Mouse (Mus musculus) retina, adult 2 months (tissue): ENCODE measurements around the gene Lrrc59.
A peak's percentile ranks its signal among the peaks of the same experiment; 100 is the strongest.
"Not testable (repeated sequence)": the region's sequence is repeated elsewhere in the genome, so short reads cannot be mapped to it uniquely, and the experiment has no call there.

Experiments used
- DNase-seq: peaks from one replicate; pipeline ENCODE4 v3.0.0-alpha.2; 2012; ENCODE audit warnings: low read depth, low spot score

Lrrc59 gene

DNA sequence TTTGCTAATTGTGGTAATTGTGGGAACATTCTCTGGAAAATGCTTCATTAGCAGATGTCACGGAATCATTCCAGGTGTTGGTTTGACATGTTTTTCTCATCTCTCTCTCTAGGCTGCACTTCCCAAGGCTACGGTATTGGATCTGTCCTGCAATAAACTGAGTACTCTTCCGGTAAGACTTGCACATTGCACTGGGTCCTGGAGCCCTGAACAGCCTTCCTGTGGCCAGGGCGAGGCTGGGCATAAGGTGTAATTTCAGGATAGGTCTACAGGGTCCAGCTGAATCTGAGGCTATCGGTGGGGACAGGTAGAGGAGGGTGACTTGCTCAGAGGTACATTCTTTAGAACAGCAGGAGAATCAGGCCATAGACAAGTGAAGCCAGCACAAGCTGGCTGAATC, 2.4 kb downstream of the Lrrc59 start:
- DNase-seq, result no peak

GRCm38 (mm10) chr11:94632988-94633387, 3.4 kb downstream of the Lrrc59 start:
- DNase-seq, result no peak

GRCm38 (mm10) chr11:94634431-94634830, 4.9 kb downstream of the Lrrc59 start:
- DNase-seq, result no peak

- no peak for DNase-seq
Measured at GRCm38 (mm10) chr11:94644461-94645219, 15.1 kb downstream of the Lrrc59 start.

DNA sequence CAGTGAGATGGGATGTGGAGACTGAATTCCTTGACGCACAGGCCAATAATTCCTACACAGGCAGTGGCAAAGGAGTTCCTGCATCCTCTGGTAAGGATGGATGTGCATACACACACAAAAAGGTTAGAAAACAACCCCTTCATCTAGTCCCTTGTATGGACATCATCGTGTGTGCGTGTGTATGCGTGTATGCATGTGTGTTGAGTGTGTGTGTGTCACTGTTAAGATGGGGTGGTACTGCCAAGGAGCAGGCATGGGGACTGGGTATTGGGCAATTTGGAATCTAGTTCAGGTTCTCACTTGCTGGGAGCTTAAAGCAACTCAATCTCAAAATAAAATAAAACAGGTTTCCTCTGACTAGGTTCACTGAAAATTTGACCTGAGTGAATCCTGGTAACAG, 16.9 kb downstream of the Lrrc59 start:
- no peak for DNase-seq

GRCm38 (mm10) chr11:94651241-94651640, 21.7 kb downstream of the Lrrc59 start:
- not testable (repeated sequence) for DNase-seq

- DNase-seq, result no peak
Measured at GRCm38 (mm10) chr11:94652973-94653372, 23.4 kb downstream of the Lrrc59 start.

DNA sequence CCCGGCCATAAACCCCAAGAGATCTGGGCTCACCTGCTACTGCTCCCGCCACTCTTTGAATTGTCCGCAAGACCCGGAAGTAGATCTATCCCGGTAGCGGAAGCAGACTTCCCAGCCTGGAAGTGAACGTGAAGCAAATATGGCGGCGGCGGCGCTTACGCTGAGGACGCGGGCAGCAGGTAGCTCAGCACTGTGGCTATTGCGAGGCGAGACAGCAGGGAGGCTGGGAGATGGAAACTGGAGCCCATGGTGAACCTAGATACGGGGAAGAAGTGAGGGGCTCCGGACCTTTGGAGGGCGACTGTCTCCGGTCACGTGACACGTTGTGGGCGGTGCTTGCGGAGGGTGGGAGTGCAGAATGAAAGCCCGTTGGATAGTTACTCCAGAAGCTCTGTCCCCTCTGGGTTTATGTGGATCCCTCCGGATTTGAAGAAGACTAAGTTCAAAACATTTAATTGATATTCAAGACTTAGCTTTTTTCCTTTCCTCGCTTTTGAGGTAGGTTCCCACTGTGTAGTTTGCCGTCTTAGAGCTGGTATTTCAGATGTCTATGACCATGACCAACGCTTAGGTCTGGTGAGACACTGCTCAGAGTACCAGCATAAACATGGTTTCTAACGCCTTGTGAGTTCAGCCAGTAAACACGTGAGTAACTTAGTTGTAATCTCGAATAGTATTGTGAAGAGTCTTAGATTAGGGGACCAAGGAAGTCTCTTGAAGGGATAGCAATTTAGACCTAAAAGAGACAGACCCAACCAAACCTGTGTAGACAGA, 24.3 kb downstream of the Lrrc59 start, which contains the start of the genes Mrpl27 and Eme1:
Mrpl27 (plus strand) TSS at position 105 of the 774 bp plus-strand sequence.
Eme1 (minus strand) TSS at position 302 of the 774 bp plus-strand sequence.
- peak; percentile 74 for DNase-seq

GRCm38 (mm10) chr11:94661344-94661743, 31.8 kb downstream of the Lrrc59 start:
- DNase-seq, result no peak

DNA sequence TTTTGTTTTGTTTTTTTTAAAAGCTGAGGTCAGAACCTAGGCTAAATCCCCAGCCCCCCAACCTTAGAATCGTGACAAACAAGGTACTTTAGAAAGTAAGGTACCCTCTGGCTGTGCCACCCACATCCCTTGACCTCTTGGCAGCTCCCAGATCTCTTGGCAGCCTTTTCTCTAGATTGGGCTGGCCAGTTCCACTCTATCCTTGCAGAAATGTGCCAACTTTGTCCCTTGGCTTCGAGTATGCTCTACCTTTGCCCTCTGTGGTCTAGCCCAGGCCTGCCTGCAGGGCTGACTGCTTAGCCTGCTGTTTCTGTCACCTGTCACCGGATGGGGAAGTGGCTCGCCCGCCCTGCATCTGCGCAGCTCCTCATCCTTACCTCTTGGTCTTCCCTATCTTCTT, 35.7 kb downstream of the Lrrc59 start:
- no peak for DNase-seq

GRCm38 (mm10) chr11:94674984-94675383, 45.4 kb downstream of the Lrrc59 start:
- DNase-seq, result no peak

GRCm38 (mm10) chr11:94675446-94675845, 45.9 kb downstream of the Lrrc59 start:
- DNase-seq, result no peak

DNA sequence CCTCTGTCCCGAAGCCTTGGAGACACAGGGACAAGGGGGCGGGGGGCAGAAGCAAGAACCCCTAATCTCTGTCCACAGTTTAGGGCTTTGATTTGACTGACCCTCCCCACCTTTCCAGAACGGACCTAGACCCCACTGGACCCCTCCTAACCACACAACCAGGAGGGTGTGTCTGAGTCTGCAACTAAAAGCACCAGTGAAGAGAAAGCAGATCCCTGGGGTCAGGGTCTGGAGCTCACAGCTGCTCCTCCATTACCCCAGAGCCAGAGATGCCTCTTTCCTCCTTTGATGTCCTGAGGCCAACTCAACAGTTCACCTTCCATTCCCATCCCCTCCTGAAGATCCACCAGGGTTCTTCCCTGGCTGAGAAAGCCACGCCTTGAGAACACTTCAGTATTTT, 46.7 kb downstream of the Lrrc59 start:
- DNase-seq, result no peak

DNA sequence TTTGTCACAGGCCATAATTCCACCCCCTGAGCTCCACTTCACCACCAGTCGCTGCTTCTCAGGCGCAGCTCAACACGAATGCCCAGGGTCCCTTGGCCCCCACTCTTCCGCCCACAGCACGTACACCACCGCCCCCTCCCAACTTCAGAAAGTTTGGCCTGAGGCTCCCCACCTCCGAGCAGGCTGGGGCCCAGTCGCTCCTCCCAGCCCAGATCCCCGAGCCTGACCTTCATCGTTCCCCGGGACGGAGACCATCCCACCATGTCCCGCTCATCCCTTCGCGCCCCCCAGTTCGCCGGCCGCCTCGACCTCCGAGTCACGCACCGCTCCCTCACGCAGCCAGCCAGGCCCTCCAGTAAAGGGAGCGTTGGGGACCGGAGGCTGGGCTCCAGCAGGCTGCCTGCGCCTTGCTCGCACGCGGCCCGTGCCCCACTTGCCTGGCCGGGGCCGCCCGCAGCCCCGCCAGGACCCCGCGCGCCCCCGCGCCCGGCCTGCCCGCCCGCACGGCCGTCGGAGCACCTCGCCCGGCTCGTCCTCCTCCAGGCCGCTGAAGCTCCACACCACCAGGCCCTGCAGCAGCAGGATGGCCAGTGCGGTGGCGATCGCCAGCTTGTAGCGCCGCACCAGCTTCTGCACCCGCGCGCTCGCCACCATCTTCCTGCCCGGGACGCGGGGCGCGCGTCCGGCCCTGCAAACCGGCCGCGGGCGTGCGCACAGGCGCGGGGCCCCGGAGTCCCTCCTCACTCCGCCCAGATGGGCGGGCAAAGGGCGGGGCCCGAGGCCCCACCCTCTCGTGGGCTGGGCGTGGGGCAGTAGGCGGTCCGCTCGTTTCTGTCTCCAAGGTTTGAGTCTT, 47.4 kb downstream of the Lrrc59 start, which contains the start of gene Xylt2:
Xylt2 (minus strand) TSS at position 762 of the 853 bp plus-strand sequence.
- peak; percentile 75 for DNase-seq

DNA sequence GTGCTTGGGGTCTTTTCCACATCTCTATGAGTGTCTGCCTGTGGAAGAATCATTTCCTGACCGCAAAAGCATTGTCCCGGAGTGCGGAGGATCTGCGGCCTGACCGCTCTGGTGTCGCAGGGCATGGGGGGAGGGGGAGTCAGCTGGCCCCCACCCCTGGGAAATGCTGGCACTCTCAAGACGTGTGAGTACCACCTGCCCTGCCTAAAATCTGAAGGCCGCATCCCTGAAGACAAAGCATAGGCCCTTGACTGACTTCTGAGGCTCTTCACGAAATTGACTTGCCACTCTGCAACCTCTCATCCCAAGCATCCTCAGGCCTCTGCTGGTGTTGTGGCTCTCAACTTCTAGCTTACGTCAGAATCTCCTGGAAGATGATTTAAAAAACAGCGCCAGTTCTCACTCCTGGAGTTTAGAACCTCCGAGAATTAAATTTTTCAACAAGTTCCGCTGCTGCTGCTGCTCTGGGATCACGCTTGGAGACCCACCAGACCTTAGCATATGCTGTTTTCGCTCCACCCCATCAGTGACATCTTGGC, 48.1 kb downstream of the Lrrc59 start:
- DNase-seq, result no peak

GRCm38 (mm10) chr11:94680639-94681038, 51.1 kb downstream of the Lrrc59 start:
- DNase-seq, result no peak

GRCm38 (mm10) chr11:94681640-94682039, 52.1 kb downstream of the Lrrc59 start:
- no peak for DNase-seq

GRCm38 (mm10) chr11:94682427-94682826, 52.9 kb downstream of the Lrrc59 start:
- DNase-seq, result no peak

GRCm38 (mm10) chr11:94687178-94687577, 57.6 kb downstream of the Lrrc59 start:
- no peak for DNase-seq

DNA sequence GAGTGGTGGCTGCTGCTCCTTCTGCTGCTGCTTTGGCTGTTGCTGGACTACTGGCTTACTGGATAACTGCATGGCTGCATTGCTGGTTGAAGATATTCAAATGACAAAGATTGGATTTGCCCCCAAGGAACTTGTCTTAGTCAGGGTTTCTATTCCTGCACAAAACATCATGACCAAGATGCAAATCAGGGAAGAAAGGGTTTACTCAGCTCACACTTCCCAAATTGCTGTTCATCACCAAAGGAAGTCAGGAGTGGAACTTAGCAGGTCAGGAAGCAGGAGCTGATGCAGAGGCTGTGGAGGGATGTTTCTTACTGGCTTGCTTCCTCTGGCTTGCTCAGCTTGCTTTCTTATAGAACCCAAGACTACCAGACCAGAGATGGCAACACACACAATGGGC, 62.9 kb downstream of the Lrrc59 start:
- DNase-seq, result not testable (repeated sequence)
